Mouse (Mus musculus): ENCODE measurements around the gene Rap1a.
A peak's percentile ranks its signal among the peaks of the same experiment; 100 is the strongest.

Rap1a gene

GRCm38 (mm10) chr3:105803600-105803999, 2.5 kb upstream of the Rap1a start:
- DNase-seq = no peak

GRCm38 (mm10) chr3:105800675-105801190, 403 bp downstream of the Rap1a start:
- peak in 1 of 2 experiments; percentile 50 for DNase-seq

GRCm38 (mm10) chr3:105800156-105800674, 921 bp downstream of the Rap1a start:
- peak in 1 of 2 experiments; percentile 60 for DNase-seq

- DNase-seq = no peak
These were observed 1.8 kb downstream of the Rap1a start for GRCm38 (mm10) chr3:105799375-105799774.

- no peak for DNase-seq
These were observed 2.4 kb downstream of the Rap1a start for GRCm38 (mm10) chr3:105798770-105799169.

DNA sequence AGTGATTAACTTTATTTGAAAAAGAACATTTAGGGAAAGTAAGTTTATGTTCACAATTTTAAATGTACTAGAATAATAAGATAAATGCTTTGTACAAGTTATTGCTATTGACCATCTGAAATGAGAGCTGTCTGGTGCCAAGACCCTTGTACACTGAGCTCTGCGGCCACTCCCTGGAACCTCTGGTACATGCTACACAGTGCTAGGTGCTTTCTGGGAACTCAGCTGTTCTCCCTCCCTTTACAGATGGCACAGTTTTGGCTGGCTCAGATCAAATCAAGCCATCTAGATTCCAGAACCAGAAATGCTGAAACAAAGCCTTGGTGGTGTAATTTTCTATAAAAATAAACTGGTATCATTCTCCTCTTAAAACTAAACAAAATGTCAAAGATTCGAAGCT, 3.7 kb downstream of the Rap1a start:
- no peak for DNase-seq

DNA sequence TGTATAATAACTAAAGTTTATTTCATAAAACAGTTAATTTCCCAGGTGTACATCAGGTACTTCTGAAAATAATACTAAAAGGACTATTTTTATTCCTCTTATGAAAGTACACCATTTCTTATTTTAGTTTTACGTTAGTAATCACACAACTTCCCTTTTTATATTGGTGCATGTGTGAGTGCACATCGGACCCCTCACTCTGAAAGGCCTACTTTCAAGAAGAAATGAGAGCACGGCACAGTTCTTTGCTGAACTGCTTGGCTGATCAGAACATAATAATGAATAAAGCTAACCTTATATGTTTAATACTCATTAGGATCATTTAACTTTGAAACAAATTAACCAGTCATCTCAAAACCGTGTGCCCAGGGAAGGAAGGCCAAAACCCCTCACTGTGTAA, 4.4 kb downstream of the Rap1a start:
- no peak for DNase-seq

DNA sequence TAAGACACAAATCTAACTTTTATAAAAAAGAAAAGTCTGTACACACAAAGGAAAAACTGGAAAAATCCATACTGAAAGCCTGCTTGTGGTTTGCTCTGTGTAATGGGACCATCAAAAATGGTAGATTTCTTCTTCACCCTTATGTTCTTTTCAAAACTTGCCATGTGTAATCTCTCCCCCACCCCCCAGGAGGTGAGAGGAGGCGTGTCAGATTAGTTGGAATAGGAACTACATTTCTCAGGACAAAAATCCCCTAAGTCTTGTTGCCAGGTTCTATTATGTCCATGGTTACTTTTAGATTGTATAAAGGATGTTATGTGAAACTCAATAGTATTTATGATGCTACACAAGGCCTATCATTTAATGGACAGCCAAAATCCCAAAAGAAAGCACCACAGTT, 6.8 kb downstream of the Rap1a start:
- no peak for DNase-seq

GRCm38 (mm10) chr3:105792309-105792708, 8.8 kb downstream of the Rap1a start:
- no peak for DNase-seq

- DNase-seq = no peak
These were observed 10.0 kb downstream of the Rap1a start for GRCm38 (mm10) chr3:105791129-105791528.

GRCm38 (mm10) chr3:105790338-105790737, 10.8 kb downstream of the Rap1a start:
- no peak for DNase-seq

DNA sequence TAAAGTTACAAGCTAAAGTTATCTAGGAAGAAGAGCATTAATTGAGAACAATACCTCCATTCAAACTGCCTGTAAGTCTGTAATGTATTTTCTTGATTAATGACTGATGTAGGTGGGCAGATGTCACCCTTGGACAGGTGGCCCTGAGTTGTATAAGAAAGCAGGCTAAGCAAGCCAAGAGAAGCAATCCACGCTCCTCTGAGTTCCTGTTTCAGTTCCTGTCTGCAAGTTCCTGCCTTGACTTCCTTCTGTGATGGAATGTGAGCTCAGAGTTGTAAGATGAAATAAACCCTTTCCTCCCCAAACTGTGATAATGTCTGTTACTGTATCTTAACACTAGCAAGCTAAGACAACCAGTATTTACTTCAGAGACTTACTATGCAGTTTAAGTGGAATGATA, 11.4 kb downstream of the Rap1a start:
- DNase-seq = no peak

GRCm38 (mm10) chr3:105787328-105787727, 13.8 kb downstream of the Rap1a start:
- DNase-seq = no peak

DNA sequence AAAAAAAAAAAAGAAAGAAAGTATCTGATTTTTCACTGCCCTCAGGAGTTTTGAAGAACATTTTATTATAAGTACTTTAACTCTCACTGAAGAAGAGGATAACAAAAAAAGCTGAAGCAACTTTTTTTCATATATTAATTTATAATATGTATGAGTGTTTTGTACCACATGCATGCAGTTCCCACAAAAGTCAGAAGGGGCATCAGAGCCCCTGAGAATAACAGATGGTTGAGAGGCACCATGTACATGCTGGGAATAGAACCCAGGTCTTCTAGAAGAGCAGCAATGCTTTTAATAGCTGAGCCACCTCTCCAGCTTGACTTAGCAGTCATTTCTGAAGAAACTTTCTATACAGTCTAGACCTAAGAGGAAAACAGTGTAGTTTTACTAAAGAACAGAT, 15.3 kb downstream of the Rap1a start:
- no peak for DNase-seq

DNA sequence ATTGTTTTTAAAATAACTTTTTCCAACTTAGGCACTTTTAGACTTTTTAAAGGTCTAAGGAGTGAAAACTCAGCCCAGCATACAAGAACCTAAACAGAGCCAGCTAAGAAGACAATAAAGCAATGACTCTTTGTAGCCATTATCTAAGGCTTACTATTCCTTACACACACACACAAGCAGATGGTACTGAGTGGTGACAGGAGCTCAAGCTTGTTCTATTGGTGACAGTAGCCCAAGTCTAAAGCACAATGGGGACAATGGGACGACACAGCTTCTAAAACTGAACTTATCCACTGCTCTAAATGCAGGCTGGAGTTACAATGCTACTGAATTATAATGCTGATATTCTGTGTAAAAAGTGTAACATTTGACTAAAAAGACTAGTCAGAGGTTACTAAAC, 17.3 kb downstream of the Rap1a start:
- DNase-seq = no peak

GRCm38 (mm10) chr3:105782406-105782805, 18.7 kb downstream of the Rap1a start:
- no peak for DNase-seq

- DNase-seq = no peak
These were observed 23.1 kb downstream of the Rap1a start for GRCm38 (mm10) chr3:105777997-105778396.

DNA sequence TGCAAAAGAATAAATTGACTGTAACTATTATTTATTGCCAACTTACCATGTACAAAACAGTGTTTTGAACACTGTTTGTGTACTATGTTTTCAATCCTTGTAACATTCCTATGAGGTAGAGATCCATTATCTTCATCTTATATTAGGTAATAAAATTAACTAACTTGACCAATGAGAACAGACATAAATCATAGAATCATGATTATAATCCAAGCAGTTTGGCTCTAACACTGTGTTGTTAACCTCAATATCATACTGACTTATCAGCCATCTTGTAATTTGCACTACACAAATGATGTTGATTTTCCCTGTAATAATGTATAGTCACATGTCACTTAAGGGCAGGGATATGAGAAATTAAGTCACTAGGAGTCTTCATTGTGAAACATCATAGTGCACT, 26.6 kb downstream of the Rap1a start:
- no peak for DNase-seq

DNA sequence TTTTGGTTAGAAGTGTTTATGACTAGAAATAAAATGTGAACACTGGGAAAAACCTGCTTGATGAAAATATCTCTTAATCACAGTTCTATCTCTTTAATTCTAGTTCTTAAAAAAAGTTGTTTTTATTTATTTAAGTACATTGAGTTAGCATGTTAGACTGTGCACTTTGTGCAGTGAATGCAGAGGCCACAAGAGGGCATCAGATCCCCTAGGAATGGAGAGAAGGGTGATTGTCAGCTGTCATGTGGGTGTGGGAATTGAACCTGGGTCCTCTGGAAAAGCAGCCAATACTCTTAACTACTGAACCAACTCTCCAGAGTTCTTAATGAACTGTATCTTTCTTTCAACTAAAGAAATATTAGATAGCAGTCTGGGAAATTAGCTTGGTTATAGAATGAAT, 29.6 kb downstream of the Rap1a start:
- DNase-seq = peak; percentile 20 to 28

- DNase-seq = no peak
These were observed 30.3 kb downstream of the Rap1a start for GRCm38 (mm10) chr3:105770836-105771235.

DNA sequence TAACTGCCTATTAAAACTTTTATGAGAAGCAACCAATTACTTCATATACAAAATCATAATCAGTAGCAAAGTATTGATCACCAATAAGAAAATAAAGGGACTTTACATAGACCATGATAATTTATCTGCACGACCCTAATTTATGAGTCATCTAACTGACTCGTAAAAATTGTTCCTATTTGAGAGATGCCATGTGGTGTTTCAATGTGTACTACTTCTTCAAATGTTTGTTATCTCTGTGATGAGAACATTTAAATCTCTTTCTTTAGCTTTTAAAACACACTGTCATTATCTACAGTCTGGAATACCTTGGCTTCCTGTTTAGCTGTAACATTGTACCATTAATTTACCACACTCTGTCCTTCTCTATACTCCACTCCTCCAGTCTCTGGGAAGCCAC, 31.8 kb downstream of the Rap1a start:
- no peak for DNase-seq

- no peak for DNase-seq
These were observed 32.6 kb downstream of the Rap1a start for GRCm38 (mm10) chr3:105768529-105768928.

DNA sequence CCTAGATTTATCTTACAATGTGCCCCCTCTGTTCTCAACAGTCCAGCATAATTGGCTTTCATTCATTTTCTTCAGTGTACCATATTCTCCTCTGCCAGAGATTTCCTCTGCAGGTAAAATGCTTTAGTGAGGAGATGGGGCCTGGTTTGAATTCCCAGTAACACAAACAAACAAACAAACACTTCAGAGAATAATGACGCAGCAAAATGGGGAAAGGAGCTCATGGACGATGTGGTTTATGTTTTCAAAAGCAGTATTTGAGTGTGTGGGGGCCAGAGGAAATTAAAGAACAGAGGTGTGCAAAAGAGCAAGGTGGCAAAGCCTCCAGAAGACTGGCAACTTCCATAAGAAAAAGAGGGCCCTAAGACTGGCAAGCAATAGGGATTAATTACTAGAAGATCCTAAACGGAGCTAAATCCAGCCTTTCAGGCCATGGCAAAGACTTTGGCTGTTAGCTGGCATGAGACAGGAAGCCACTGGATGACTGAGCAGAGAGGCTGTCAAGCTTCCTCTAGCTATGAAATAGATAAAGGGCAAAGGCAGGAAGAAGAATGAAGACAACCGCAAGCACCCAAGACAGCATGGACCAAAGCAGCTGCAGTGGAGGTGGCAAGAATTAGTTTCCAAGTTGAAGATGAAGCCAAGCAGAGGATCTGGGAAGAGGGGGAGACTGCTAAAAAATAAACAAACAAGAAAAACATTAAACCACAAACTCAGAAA, 37.8 kb downstream of the Rap1a start:
- no peak for DNase-seq

- DNase-seq = no peak
These were observed 41.1 kb downstream of the Rap1a start for GRCm38 (mm10) chr3:105760063-105760462.

DNA sequence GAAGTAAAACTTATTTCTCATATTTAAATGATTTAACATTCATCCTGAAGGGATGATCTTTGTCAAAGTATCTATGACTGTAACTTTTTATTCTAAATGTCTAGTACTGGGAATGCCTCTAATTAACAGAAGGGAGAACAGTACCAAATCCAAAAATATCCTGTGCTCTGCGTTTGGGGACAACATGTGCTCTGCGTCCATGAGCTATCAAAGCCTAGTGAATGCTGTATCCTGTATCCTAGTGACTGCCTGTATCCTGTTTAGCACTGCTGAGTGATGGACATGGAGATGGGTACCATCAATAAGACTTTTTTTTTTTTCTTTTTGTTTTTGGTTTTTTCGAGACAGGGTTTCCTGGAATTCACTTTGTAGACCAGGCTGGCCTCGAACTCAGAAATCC, 42.5 kb downstream of the Rap1a start:
- DNase-seq = no peak
